24 mouse cellular contexts compared by ENCODE assay signal in genomic region chr7:74314276-74314675, GRCm38 (mm10).
A peak's percentile ranks its signal among the peaks of the same experiment; 100 is the strongest.
DNase-seq lines count a peak whose midpoint lies in the region; ATAC-seq lines count a peak whose summit lies in the region.
"Had no signal": no experiment of that assay in that cellular context is flagged by ENCODE, and none has a peak within 500 bp of the region (broad histone marks: within the 10 kb centered on the region; RNA-seq: fewer than 3 reads in every experiment).

No protein-coding gene starts in this region.

- peak; percentile 22 to 39 for DNase-seq in cerebellum, adult 18-20 months
- no peak for DNase-seq in cerebellum, adult 11-12 months
- peak; percentile 32 to 49 for DNase-seq in cerebellum, postnatal 25 days
- DNase-seq in cerebellum, adult 9-11 months = no peak
- DNase-seq in hindbrain, embryonic 11.5 days (ENCODE audit: low spot score) = no peak
- no peak for DNase-seq in neural tube, embryonic 10.5 days (ENCODE audit: extremely low spot score, low spot score)
- DNase-seq: adrenal gland, adult 8-10 months; adrenal gland, postnatal 36 days; B cell, adult 2 months; embryo, embryonic 11 days; gastrocnemius, postnatal 10 days; heart, adult 2 months; kidney, adult 11 months had no signal

- no peak overlapping the region for H3K4me2 ChIP-seq in hindbrain, embryonic 13.5 days
- H3K4me2 ChIP-seq in hindbrain, embryonic 11.5 days (replicated peaks; ENCODE audit: low read depth, low read length) = no peak overlapping the region
- no peak overlapping the region for H3K4me2 ChIP-seq in neural tube, embryonic 13.5 days
- H3K4me2 ChIP-seq: embryonic facial prominence, embryonic 15.5 days; forebrain, embryonic 15.5 days; heart, embryonic 12.5 days had no signal

- H3K27me3 ChIP-seq in hindbrain, embryonic 13.5 days = peaks cover 4% of the 10 kb centered on the region; the same call in 1 of the 2 replicates
- no peaks in the 10 kb centered on the region for H3K27me3 ChIP-seq in hindbrain, embryonic 11.5 days (ENCODE audit: control insufficient read depth, insufficient read depth, low read length)
- H3K27me3 ChIP-seq in neural tube, embryonic 13.5 days = no peaks in the 10 kb centered on the region
- H3K27me3 ChIP-seq: embryonic facial prominence, embryonic 15.5 days; forebrain, embryonic 15.5 days; heart, embryonic 12.5 days had no signal

- no peak overlapping the region for H3K4me3 ChIP-seq in hindbrain, embryonic 13.5 days
- no peak overlapping the region for H3K4me3 ChIP-seq in hindbrain, embryonic 11.5 days (ENCODE audit: low read depth, low read length)
- H3K4me3 ChIP-seq in neural tube, embryonic 13.5 days = no peak overlapping the region
- H3K4me3 ChIP-seq: embryonic facial prominence, embryonic 15.5 days; erythroblast, embryonic 14.5 days; forebrain, embryonic 10.5 days; forebrain, embryonic 15.5 days; heart, adult 2 months; heart, embryonic 12.5 days; hindbrain, embryonic 10.5 days had no signal

- 66% methylated on average over 1 of the region's 1 CpGs for WGBS in hindbrain, embryonic 13.5 days
- 86% methylated on average over 1 of the region's 1 CpGs for WGBS in hindbrain, embryonic 11.5 days
- WGBS in neural tube, embryonic 13.5 days = 65% methylated on average over 1 of the region's 1 CpGs

- peaks cover 17% of the 10 kb centered on the region for H3K4me1 ChIP-seq in hindbrain, embryonic 13.5 days (replicated peaks)
- no peaks in the 10 kb centered on the region for H3K4me1 ChIP-seq in hindbrain, embryonic 11.5 days (replicated peaks; ENCODE audit: control insufficient read depth, insufficient read depth, low read length)
- peaks cover 32% of the 10 kb centered on the region for H3K4me1 ChIP-seq in neural tube, embryonic 13.5 days (replicated peaks)
- H3K4me1 ChIP-seq: heart, embryonic 12.5 days had no signal

- H3K9me3 ChIP-seq in hindbrain, embryonic 13.5 days = no peaks in the 10 kb centered on the region
- no peaks in the 10 kb centered on the region for H3K9me3 ChIP-seq in hindbrain, embryonic 11.5 days (ENCODE audit: control insufficient read depth, low read length)
- no peaks in the 10 kb centered on the region for H3K9me3 ChIP-seq in neural tube, embryonic 13.5 days
- H3K9me3 ChIP-seq: embryonic facial prominence, embryonic 15.5 days; forebrain, embryonic 10.5 days; forebrain, embryonic 15.5 days; heart, embryonic 12.5 days; hindbrain, embryonic 10.5 days had no signal

- no peak for ATAC-seq in hindbrain, embryonic 13.5 days (ENCODE audit: low FRiP score)
- ATAC-seq in hindbrain, embryonic 11.5 days (ENCODE audit: low FRiP score) = no peak
- ATAC-seq in neural tube, embryonic 13.5 days (ENCODE audit: low read depth) = no peak
- ATAC-seq: CD4-positive, CD25-positive, alpha-beta regulatory T cell, adult 4 months; hindbrain, postnatal 0 days had no signal

- H3K27ac ChIP-seq in hindbrain, embryonic 13.5 days = peak overlapping the region; percentile 66; the same call in 1 of the 2 replicates
- H3K27ac ChIP-seq in hindbrain, embryonic 11.5 days (ENCODE audit: low read depth, low read length) = no peak overlapping the region
- peak overlapping the region; percentile 72; the same call in 1 of the 2 replicates for H3K27ac ChIP-seq in neural tube, embryonic 13.5 days (replicated peaks)
- H3K27ac ChIP-seq: embryonic facial prominence, embryonic 15.5 days; forebrain, embryonic 10.5 days; forebrain, embryonic 15.5 days; heart, adult 2 months; hindbrain, embryonic 10.5 days had no signal

- no peak overlapping the region for H3K9ac ChIP-seq in hindbrain, embryonic 13.5 days
- H3K9ac ChIP-seq in hindbrain, embryonic 11.5 days (ENCODE audit: low read depth, low read length) = no peak overlapping the region
- no peak overlapping the region for H3K9ac ChIP-seq in neural tube, embryonic 13.5 days
- H3K9ac ChIP-seq: embryonic facial prominence, embryonic 15.5 days; forebrain, embryonic 15.5 days; heart, embryonic 12.5 days had no signal

- no peaks in the 10 kb centered on the region; the same call in 1 of the 2 replicates for H3K36me3 ChIP-seq in hindbrain, embryonic 13.5 days
- no peaks in the 10 kb centered on the region for H3K36me3 ChIP-seq in hindbrain, embryonic 11.5 days (ENCODE audit: control insufficient read depth, insufficient read depth, low read length)
- H3K36me3 ChIP-seq in neural tube, embryonic 13.5 days = 0 out of 2 replicates have a peak, but pooled peaks cover 4% of the 10 kb centered on the region
- H3K36me3 ChIP-seq: embryonic facial prominence, embryonic 15.5 days; forebrain, embryonic 10.5 days; forebrain, embryonic 15.5 days; G1E; hindbrain, embryonic 10.5 days had no signal

Comparison
In these comparisons a context has a peak if more than half of its experiments do, and no peak if none do; other contexts are left out.
1. DNase-seq: peak in cerebellum, adult 18-20 months (2 of 2) and cerebellum, postnatal 25 days (2 of 2); none in cerebellum, adult 11-12 months (single experiment), cerebellum, adult 9-11 months (single experiment), hindbrain, embryonic 11.5 days (single experiment) and neural tube, embryonic 10.5 days (single experiment).